Mouse (Mus musculus): ENCODE measurements around the gene Sephs1.

GRCm38 (mm10) chr2:4927391-4927790 is 46.0 kb downstream of the Sephs1 start:
- TF ChIP-seq POLR2A (IDR thresholded peaks at IDR 0.05; ENCODE audit: insufficient read depth, low read depth, low read length) (no peak), CTCF (IDR thresholded peaks at IDR 0.05; ENCODE audit: insufficient read depth, low read depth, low read length) (no peak)

All from olfactory bulb, adult 2 months (tissue).